Mouse (Mus musculus) erythroblast, adult 5-6 weeks (primary cell): Measurements from ENCODE around the gene Snx13. TPM values are rescaled to one million over a fixed set of nuclear protein-coding genes. Genes with fewer than 3 reads are reported as not detected.
A peak's percentile ranks its signal among the peaks of the same experiment; 100 is the strongest.

Experiments
- ATAC-seq: replicated peaks from 2 replicates; pipeline ENCODE4 v1.8.0; 2016; ENCODE audit warnings: moderate number of reproducible peaks, mild to moderate bottlenecking, moderate TSS enrichment, inconsistent platforms; ENCODE audit not compliant: poor library complexity, low FRiP score, severe bottlenecking
- total RNA-seq, 2 experiments: library from RNA; stranded (forward) in 1 of 2; stranded (reverse) in 1 of 2; fragments of 150-400 nt in 1 of 2; fragments of 200-764, 138-1000 nt in 1 of 2; gene quantifications; 2 replicates each; pipeline versions ENCODE4 v1.2.3 to v1.2.4; 2015 to 2017; ENCODE audit warnings: low replicate concordance in 2 of 2

Snx13 gene
- total RNA-seq (2015; ENCODE audit: low replicate concordance) (9.4 and 18.6 TPM in 2 replicates), total RNA-seq (2017; ENCODE audit: low replicate concordance) (15.5 and 17.1 TPM in 2 replicates)

DNA sequence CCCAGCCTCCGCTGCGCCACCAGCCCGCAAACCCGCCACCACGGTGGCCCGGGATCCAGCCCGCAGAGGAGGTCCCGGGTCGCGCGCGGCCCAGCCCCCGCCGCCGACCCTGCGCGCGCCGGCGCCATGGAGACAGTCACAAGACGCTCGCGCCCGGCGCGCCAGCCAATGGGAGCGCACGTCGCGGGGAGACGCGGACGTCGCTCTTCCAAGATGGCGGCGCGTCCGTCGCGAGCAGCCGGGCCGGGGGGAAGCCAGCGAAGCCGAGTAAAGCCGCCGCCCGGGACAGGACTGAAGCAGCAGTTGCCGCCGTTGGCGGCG, at the start of gene Snx13:
Gene Snx13, plus strand, starts transcription at position 188 of the 321 bp plus-strand sequence.
- peak; percentile 95 for ATAC-seq

GRCm38 (mm10) chr12:34997597-34998182, 49.3 kb upstream of the Snx13 start:
- no peak for ATAC-seq

DNA sequence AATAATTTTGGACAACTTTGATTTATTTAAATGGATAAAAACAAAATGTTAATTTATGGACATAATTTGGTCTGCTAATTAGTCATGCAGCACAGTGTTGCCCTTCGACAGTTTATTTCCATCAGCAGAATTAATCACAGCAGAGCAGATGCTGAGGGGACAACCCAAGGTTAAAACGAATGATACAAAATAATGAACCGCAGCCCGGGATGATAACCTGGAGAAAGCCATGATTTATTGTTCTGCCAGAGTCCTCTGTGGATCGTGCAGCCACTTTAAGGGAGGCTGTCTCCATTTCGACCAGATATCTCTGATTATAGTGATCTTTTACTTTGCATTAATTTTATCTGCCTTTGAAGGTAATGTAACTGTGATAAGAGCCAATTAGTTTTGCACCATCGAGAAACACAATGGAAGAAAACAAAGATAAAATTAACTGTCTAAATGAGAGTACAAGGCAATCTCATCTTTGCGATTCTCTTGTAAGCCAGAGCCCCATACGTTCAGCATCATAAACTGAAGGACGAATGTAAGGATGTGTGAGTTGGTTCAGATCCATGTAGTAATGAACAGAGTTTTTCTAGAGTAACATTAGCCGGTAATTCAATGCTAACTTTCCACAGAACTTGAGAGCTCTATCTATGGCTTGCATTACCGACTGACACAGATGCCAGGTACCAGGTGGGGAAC, 48.1 kb upstream of the Snx13 start:
- ATAC-seq: no peak

DNA sequence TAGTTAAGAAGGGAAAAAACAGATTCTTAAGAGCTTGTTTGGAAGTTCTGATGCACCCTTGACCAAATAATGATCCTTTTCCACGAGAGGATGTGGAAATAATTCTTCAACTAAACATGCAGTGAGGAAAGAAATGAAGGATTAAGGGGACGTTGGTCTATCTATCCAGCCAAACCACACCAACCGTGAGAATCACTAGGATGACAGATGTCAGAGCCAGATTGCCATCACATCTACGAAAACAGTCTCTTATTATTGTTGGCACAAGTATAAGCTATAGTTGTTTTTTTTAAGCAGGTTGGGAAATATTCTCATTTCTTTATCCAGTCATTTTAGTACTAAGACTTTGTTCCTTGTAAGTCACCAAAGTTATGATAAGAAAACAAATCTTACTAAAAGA, 46.7 kb upstream of the Snx13 start:
- no peak for ATAC-seq

GRCm38 (mm10) chr12:35005748-35006147, 41.2 kb upstream of the Snx13 start:
- ATAC-seq: no peak

GRCm38 (mm10) chr12:35007851-35008250, 39.1 kb upstream of the Snx13 start:
- ATAC-seq: no peak

DNA sequence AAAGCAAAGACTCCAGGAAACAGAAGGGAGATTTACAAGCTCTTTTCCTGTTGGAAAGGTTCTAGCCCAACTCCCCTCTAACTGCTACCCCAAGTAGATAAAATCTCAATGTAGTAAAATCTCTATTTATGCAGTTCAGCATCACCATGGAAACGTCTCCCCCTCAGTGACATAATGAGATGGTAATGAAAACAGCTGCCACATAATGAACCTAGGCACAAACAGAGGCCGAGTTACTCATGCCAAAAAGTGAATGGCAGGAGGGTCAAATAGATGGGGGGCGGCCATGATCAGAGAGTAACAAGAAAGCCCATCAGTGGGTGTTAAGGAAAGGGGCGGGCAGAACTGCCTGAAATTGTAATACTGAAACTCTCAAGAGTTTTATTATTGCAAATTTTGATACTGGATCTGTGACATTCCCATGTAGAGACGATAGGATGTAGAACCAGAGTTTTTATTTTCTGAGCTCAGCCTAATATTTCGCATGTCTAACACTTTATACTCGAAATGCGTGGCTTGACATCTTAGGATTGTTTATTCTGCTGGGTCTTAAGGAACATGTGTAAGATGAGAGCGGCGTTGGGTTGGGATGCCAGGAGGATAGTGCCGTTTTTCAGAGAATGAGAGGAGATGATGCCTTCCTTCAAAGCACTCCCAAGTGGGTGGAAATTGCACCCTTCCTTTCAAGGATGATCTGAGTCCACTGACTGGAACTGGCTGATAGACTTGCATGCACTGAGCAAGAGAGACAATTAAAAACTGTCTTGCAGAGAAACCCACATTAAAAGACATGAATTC, 38.4 kb upstream of the Snx13 start:
- no peak for ATAC-seq

GRCm38 (mm10) chr12:35011462-35011861, 35.5 kb upstream of the Snx13 start:
- no peak for ATAC-seq

- ATAC-seq: no peak
These were observed 33.0 kb upstream of the Snx13 start for GRCm38 (mm10) chr12:35013950-35014349.

DNA sequence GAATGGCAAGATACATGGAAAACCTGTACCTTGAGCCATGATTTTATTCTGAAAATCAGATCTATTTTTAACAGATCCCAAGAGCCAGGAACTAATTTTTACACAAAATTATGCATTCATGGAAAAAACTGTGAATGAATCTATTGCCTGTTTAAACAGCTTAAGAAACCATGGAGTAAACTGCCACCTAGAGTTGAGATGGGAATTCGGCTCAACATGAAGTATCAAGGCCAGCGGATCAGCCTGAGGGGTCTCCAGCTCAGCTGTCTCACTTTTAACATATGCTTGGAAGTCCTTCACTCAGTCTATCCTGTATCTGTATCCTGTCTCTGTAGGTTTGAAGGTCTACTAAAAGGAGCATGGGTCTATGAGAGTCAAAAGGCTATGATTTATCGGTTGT, 30.9 kb upstream of the Snx13 start:
- ATAC-seq: no peak

- ATAC-seq: no peak
These were observed 30.3 kb upstream of the Snx13 start for GRCm38 (mm10) chr12:35016481-35017250.

DNA sequence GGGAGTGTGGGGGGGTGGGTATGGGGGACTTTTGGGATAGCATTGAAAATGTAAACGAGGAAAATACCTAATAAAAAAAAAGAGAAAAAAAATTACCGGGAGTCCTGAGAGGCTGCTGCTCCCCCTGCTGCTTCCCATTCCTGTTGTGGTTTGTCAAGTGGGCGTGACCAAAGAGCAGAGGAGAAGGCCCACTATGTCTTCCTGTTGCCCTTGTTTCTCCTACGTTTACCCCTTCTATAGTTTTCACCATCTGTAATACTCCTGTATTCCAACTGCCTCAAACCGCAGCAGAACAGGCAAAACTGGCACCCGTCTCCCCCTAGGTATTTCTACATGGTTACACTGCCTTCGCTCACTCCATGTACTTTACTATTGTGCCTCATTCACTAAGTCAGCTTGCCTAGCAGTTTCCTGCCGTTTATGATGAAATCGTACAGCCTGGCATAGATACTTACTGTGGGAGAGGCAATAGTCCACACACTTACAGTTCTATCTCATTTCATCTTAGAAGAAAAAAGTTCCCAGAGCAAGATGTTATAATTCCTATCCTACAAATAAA, 28.2 kb upstream of the Snx13 start:
- ATAC-seq: no peak

- no peak for ATAC-seq
These were observed 25.7 kb upstream of the Snx13 start for GRCm38 (mm10) chr12:35021285-35021684.

DNA sequence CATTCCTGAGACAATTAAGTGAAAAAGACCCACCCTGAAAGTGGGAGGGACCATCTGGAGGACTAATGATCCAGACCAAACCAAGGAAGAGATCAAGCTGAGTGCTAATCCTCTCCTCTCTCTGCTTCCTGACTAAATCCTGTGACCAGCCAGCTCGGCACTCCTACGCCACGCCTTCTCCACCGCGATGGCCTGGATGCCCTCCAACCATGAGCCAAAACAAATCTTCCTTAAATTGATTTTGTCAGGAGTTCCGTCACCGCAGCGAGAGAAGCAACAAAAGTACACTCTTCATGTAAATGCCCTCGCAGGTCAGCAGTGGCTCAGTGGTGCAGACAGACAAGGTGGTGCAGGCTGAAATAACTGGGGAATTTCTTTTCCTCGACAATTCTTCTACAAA, 24.9 kb upstream of the Snx13 start:
- no peak for ATAC-seq

GRCm38 (mm10) chr12:35025916-35026432, 21.0 kb upstream of the Snx13 start:
- ATAC-seq: no peak

DNA sequence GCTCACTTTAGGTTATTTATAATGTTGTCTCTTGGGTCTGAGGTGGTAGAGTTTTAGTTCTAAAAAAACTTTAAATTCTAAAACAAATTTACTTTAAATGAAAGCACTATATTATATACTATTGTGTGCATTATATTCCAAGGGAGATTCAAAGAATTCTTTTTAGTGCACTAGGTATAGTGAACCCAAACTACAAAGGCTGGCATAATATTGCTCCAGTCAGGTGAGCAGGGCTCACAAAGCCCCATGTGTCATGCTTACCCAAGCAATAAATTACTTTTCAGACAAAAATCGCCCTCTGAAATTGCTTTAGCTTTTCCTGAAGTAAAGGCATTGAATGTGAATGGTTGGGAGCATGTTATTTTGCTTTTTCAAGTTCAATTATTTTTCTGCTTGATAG, 19.5 kb upstream of the Snx13 start:
- no peak for ATAC-seq

DNA sequence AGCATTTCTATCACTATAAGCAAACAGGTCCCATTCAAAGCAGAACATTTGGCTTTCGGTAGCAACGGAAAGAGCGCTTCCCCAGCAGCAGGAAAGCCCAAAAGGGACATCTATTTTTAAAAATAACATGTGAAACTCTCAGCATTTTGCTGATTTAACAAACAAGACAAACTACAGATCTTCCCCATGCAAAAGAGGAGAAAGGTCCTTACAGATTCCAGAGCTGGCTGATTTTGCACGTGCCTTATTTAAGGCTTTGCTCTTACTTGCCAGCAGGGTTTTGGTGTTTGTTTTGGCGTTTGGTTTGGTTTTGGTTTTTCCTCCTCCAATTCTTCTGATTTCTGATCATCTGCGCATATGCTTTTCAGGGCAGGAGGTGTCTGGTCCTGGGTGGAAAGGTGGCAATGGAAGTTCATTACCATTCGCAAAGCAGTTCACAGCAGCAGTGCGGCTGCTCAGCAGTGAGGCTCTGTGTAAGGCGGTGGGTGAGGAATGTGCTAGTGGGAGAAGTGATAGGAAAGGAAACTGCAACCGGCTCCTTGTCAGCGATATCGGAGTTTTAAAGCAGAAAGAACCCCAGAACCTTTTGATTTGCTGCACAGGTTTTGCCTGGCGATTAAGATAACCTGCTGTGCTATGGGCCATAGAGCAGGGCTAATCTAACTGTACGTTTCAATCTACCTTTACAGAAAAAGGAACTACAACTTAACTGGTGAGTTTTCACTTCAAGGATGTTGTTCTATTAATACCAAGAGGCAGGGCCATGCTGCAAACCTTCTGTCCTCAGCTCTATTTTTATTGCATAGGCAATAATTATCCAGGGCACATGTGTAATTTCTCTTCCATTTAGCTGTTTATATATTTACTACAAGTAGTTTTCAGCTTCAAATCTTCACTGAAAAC, 8.1 kb upstream of the Snx13 start:
- no peak for ATAC-seq

GRCm38 (mm10) chr12:35039571-35039936, 7.4 kb upstream of the Snx13 start:
- no peak for ATAC-seq

- no peak for ATAC-seq
These were observed 5.0 kb upstream of the Snx13 start for GRCm38 (mm10) chr12:35041964-35042363.
